Mouse (Mus musculus) limb, embryonic 12.5 days (tissue): ENCODE results near the gene C1s1. TPM values are rescaled to one million over a fixed set of nuclear protein-coding genes. Genes with fewer than 3 reads are reported as not detected.
"Not testable (repeated sequence)": the region's sequence is repeated elsewhere in the genome, so short reads cannot be mapped to it uniquely, and the experiment has no call there.

Experiments
- ATAC-seq: fragments of 200-750 bp; cut with Nextera tagmentation; 2 replicates; pipeline ENCODE4 v1.8.0; 2017; ENCODE audit warnings: low read depth, moderate TSS enrichment; ENCODE audit not compliant: insufficient number of reproducible peaks, insufficient read depth, low FRiP score, low TSS enrichment
- H3K27ac ChIP-seq: fragments of 300-500 bp; sonication (generic); 2 replicates; pipeline ENCODE4 v1.5.1; 2016; ENCODE audit warnings: mild to moderate bottlenecking, moderate library complexity
- H3K27me3 ChIP-seq: fragments of 300-500 bp; sonication (generic); 2 replicates; pipeline ENCODE4 v1.6.1; 2016; ENCODE audit warnings: mild to moderate bottlenecking, moderate library complexity
- H3K36me3 ChIP-seq: fragments of 300-500 bp; sonication (generic); 2 replicates; pipeline ENCODE4 v1.6.1; 2016; ENCODE audit warnings: mild to moderate bottlenecking, moderate library complexity
- H3K4me1 ChIP-seq: fragments of 300-500 bp; sonication (generic); replicated peaks from 2 replicates; pipeline ENCODE4 v1.6.1; 2016
- H3K4me2 ChIP-seq: fragments of 300-500 bp; sonication (generic); 2 replicates; pipeline ENCODE4 v1.6.1; 2016; ENCODE audit warnings: mild to moderate bottlenecking, moderate library complexity
- H3K4me3 ChIP-seq: fragments of 300-500 bp; sonication (generic); replicated peaks from 2 replicates; pipeline ENCODE4 v1.5.1; 2016; ENCODE audit warnings: mild to moderate bottlenecking
- H3K9ac ChIP-seq: fragments of 300-500 bp; sonication (generic); replicated peaks from 2 replicates; pipeline ENCODE4 v1.6.1; 2016; ENCODE audit warnings: mild to moderate bottlenecking, moderate library complexity
- H3K9me3 ChIP-seq: fragments of 300-500 bp; sonication (generic); 2 replicates; pipeline ENCODE4 v1.6.1; 2016; ENCODE audit warnings: mild to moderate bottlenecking, moderate library complexity
- WGBS: fragments of 180-500 bp; shearing (Covaris S2); methylation state at CpG from one replicate; pipeline ENCODE4 v1.1.7; 2016; 5-methylcytosine and 5-hydroxymethylcytosine counted together
- polyA plus RNA-seq: library from polyadenylated mRNA; unstranded; fragments of >200 nt; fragmentation: Nextera tagmentation; extraction: Ambion mirVana; gene quantifications from 2 replicates; pipeline ENCODE4 v1.2.1, GENCODE M21; 2016

Gene C1s1
- polyA plus RNA-seq, 1 experiment from 2014 or later, result 0.85 TPM

DNA sequence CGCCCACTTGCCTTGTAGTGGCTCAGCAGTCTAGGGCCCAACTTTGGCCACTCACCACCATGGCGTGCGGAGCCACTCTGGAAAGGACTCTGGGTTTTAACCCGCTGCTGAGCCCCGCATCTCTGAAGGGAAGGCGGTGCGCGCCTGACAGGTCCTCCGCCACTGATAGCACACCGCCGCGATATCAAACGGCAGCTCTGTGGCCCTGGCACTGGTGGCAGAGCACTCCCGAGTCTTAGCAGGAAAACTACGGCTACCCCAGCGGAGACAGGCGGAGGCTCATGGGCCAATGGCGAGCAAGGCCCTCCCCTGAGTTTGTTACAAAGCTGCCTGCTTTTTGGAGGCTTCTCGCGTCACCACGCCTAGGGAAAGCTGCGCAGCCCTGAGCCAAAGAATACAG, 10.6 kb upstream of the C1s1 start:
- 71% methylated on average over 22 of the region's 22 CpGs for WGBS
- no peaks in the 10 kb centered on the region for H3K4me1 ChIP-seq
- ATAC-seq, result no peak
- H3K4me3 ChIP-seq, result no peak overlapping the region
- H3K4me2 ChIP-seq, result no peak overlapping the region
- H3K27me3 ChIP-seq, result no peaks in the 10 kb centered on the region
- peak overlapping the region; percentile 69 for H3K27ac ChIP-seq
- H3K9me3 ChIP-seq, result peaks cover 18% of the 10 kb centered on the region; the same call in 1 of the 2 replicates
- H3K36me3 ChIP-seq, result no peaks in the 10 kb centered on the region
- H3K9ac ChIP-seq, result no peak overlapping the region

DNA sequence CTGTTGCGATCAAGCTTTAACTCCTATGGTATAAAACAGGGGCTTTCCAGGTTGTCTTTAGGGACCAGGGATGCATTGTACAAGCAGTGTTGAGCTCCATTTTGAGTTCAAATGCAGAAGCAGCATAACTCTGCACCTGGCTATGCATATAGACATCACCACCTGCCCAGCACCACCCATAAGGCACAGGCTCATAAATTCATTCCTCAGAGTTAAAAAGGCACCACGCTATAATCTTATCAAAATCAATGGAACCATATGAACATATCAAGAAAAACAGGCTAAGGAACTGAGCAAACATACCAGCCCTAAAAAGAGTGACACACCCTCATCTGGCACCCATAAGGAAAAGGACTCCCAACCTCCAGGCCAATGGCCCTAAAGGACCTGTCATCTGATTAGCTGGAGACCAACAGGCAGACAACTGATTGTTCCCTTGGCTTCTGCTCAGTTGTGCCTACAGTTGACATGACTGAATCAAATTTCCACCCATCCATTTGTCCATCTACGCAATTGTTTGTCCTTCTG, 6.9 kb upstream of the C1s1 start:
- no peak overlapping the region for H3K27ac ChIP-seq
- 89% methylated on average over 3 of the region's 3 CpGs for WGBS
- H3K36me3 ChIP-seq, result no peaks in the 10 kb centered on the region
- no peak for ATAC-seq
- no peak overlapping the region for H3K9ac ChIP-seq
- no peak overlapping the region for H3K4me3 ChIP-seq
- H3K4me1 ChIP-seq, result no peaks in the 10 kb centered on the region
- H3K4me2 ChIP-seq, result no peak overlapping the region
- H3K9me3 ChIP-seq, result peaks cover 18% of the 10 kb centered on the region; the same call in 1 of the 2 replicates
- no peaks in the 10 kb centered on the region for H3K27me3 ChIP-seq

DNA sequence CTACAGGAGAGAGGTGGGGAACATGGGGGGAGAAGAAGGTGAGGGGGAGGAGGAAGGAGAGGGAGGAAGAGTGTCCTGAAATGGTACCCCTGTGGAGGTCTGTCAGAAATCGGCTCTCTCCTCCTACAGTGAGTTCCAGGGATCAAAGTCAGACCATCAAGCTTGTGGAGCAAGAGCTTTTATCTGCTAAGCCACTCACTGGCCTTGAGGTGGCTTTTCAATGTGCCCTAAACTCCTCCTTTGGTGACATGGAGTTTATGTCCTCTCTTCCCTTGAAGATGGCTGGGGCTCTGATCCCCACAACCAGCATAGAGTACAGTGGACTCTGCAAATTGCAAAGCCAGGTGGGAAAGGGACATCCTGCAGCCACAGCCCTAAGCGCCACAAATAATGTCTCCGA, 5.8 kb upstream of the C1s1 start:
- H3K9ac ChIP-seq, H3K4me2 ChIP-seq, H3K27ac ChIP-seq, ATAC-seq, H3K27me3 ChIP-seq, H3K36me3 ChIP-seq, H3K4me3 ChIP-seq, H3K4me1 ChIP-seq: not testable (repeated sequence)
- 97% methylated on average over 3 of the region's 3 CpGs for WGBS
- peaks cover 17% of the 10 kb centered on the region; the same call in 1 of the 2 replicates for H3K9me3 ChIP-seq

GRCm38 (mm10) chr6:124545425-124545824, 3.3 kb upstream of the C1s1 start:
- no peak overlapping the region for H3K4me3 ChIP-seq
- H3K27ac ChIP-seq, result no peak overlapping the region
- no peaks in the 10 kb centered on the region for H3K36me3 ChIP-seq
- H3K9me3 ChIP-seq, result peaks cover 8% of the 10 kb centered on the region; the same call in 1 of the 2 replicates
- 83% methylated on average over 2 of the region's 2 CpGs for WGBS
- H3K4me2 ChIP-seq, result no peak overlapping the region
- H3K9ac ChIP-seq, result no peak overlapping the region
- H3K27me3 ChIP-seq, result no peaks in the 10 kb centered on the region
- no peaks in the 10 kb centered on the region for H3K4me1 ChIP-seq
- no peak for ATAC-seq

DNA sequence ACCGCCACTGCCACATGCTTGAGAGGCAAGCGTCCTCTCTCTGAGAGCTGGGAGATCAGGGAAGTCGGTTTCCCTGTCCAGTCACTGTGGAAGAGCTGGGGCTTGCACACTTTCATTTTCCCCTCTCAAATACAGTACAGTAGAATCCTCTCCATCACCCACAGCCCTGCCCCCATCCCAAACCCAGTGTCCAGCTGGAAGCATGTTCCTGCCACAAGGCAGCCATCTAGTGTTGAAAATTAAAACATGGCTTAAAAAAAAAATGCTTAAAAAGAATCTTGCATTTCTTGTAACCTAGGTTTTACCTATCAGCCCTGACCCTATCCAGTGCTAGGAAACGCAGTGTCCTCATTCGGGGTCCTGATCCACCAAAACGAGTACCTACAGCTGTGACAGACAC, 2.3 kb upstream of the C1s1 start:
- H3K9me3 ChIP-seq, result no peaks in the 10 kb centered on the region
- H3K4me3 ChIP-seq, result no peak overlapping the region
- H3K4me2 ChIP-seq, result no peak overlapping the region
- no peak overlapping the region for H3K27ac ChIP-seq
- H3K9ac ChIP-seq, result no peak overlapping the region
- H3K4me1 ChIP-seq, result no peaks in the 10 kb centered on the region
- H3K27me3 ChIP-seq, result no peaks in the 10 kb centered on the region
- H3K36me3 ChIP-seq, result no peaks in the 10 kb centered on the region
- 85% methylated on average over 6 of the region's 6 CpGs for WGBS
- ATAC-seq, result no peak

DNA sequence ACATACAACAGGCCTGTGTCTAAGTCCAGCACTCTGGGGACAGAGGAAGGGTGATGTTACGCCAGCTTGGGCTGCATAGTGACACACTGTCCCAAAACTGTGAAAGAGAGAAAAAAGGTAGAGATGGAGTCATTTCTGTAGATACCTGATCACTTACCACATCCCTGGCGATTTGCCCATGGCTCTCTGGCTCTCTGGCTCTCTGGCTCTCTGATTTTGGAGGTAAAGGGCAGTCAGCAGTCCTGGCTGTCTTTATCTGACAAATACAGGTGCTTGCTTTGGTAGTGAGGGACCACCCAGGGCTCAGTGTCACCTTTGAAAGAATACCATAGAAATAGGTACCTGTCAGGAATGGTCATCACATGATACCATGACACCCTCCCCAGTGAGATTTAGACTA, 983 bp downstream of the C1s1 start:
- not testable (repeated sequence) for H3K36me3 ChIP-seq, H3K4me1 ChIP-seq, H3K27ac ChIP-seq, H3K27me3 ChIP-seq, H3K9ac ChIP-seq, H3K9me3 ChIP-seq, H3K4me2 ChIP-seq, H3K4me3 ChIP-seq, ATAC-seq
- 80% methylated on average over 2 of the region's 2 CpGs for WGBS

- H3K36me3 ChIP-seq, H3K27ac ChIP-seq, H3K4me2 ChIP-seq, H3K4me3 ChIP-seq, H3K9ac ChIP-seq, H3K9me3 ChIP-seq, H3K4me1 ChIP-seq, ATAC-seq, H3K27me3 ChIP-seq: not testable (repeated sequence)
- WGBS, result 84% methylated on average over 8 of the region's 8 CpGs
Observed at GRCm38 (mm10) chr6:124536125-124536829, 5.9 kb downstream of the C1s1 start.

DNA sequence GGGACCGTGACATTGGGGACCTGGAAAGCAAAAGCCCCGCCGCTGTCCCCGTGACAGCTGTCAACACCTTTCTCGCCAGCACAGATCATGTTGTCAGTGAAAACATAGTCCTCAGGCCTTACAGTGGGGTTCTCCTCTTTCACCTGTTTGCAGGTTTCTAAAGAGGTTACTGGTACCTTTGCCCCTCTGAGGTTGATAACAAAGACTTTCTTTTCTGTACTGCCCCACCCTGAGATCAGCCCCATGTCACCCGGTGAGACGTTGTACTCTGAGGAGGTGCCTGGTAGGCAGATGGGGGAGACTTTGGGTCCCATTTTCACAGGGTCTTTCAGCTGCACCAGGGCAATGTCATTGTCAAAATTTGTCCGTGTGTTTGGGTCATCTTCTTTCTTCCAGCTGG, 11.1 kb downstream of the C1s1 start:
- no peak overlapping the region for H3K27ac ChIP-seq
- H3K4me3 ChIP-seq, result no peak overlapping the region
- H3K27me3 ChIP-seq, result no peaks in the 10 kb centered on the region
- H3K36me3 ChIP-seq, result no peaks in the 10 kb centered on the region
- H3K4me2 ChIP-seq, result no peak overlapping the region
- no peaks in the 10 kb centered on the region for H3K4me1 ChIP-seq
- WGBS, result 89% methylated on average over 8 of the region's 8 CpGs
- no peak for ATAC-seq
- no peaks in the 10 kb centered on the region for H3K9me3 ChIP-seq
- no peak overlapping the region for H3K9ac ChIP-seq

- no peak overlapping the region for H3K4me2 ChIP-seq
- 77% methylated on average over 3 of the region's 3 CpGs for WGBS
- H3K27ac ChIP-seq, result no peak overlapping the region
- H3K27me3 ChIP-seq, result no peaks in the 10 kb centered on the region
- no peaks in the 10 kb centered on the region for H3K4me1 ChIP-seq
- H3K9me3 ChIP-seq, result no peaks in the 10 kb centered on the region
- ATAC-seq, result no peak
- H3K36me3 ChIP-seq, result no peaks in the 10 kb centered on the region
- no peak overlapping the region for H3K4me3 ChIP-seq
- no peak overlapping the region for H3K9ac ChIP-seq
Observed at GRCm38 (mm10) chr6:124527881-124528280, 14.3 kb downstream of the C1s1 start.

DNA sequence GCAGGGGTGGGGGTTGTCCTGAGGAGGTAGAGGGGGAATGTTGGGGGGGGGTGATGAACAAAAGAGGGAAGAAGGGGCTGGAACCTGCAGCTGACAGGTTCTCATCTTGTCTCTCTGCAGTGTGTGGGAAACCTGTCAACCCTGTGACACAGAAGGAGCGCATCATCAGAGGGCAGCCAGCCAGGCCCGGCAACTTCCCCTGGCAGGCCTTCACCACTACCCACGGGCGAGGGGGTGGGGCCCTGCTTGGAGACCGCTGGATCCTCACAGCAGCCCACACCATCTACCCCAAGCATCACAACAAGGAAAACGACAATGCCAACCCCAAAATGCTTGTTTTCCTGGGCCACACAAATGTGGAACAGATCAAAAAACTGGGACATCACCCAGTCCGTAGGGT, 20.1 kb downstream of the C1s1 start:
- not testable (repeated sequence) for ATAC-seq, H3K36me3 ChIP-seq, H3K9me3 ChIP-seq, H3K9ac ChIP-seq, H3K4me2 ChIP-seq, H3K4me3 ChIP-seq, H3K27me3 ChIP-seq, H3K27ac ChIP-seq, H3K4me1 ChIP-seq
- 83% methylated on average over 7 of the region's 7 CpGs for WGBS

DNA sequence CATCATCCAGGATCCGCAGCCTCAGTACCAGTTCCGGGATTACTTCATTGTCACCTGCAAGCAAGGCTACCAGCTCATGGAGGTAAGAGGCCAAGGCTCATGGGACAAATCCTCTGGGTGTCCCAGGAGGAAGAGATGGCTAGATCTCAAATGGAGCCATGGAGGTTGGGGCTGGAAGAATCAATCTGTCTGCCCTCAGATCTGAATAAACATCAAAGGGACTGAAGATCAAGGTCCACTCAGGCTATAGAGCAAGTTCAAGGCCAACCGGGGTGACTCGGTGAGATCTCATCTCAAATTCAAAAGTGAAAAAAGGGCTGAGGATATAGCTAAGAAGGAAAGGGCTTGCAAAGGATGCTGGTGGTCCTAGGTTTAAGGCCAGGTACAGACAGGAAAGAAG, 24.4 kb downstream of the C1s1 start:
- not testable (repeated sequence) for H3K9ac ChIP-seq, ATAC-seq, H3K9me3 ChIP-seq, H3K27me3 ChIP-seq, H3K27ac ChIP-seq, H3K4me2 ChIP-seq, H3K4me3 ChIP-seq, H3K4me1 ChIP-seq, H3K36me3 ChIP-seq
- 93% methylated on average over 4 of the region's 4 CpGs for WGBS

DNA sequence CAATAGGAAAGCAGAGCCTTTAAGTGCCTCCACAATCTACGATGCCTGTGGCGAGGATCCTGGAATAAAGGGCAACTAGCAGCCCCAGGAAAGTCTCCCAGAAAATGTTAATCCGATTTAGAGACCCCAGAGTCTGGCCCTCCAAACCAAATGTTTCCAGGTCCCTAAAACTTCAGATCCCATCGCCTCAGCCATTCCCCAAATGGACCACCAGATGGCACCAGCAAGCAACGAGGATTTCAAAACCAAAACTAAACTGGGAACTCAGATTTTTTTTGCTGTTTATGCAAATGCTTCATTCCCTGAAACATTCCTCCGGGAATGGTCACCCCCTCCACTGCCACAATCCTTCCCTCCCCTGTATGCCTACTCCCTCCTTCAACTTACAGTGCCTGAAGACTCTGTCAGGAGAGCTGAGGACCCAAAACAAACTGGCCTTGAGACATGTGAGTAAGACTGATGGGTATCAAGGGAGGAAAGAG, 29.8 kb downstream of the C1s1 start, which contains the start of gene C1ra:
TSS of gene C1ra (plus strand) at position 51 of the 482 bp plus-strand sequence.
- H3K4me2 ChIP-seq, result peak within 1 kb of the TSS; percentile 44
- H3K4me3 ChIP-seq, result no peak within 1 kb of the TSS
- no peaks in the 10 kb centered on the region for H3K9me3 ChIP-seq
- no peak within 1 kb of the TSS for H3K9ac ChIP-seq
- H3K27me3 ChIP-seq, result no peaks in the 10 kb centered on the region
- WGBS, result 11% methylated on average over 6 of the region's 6 CpGs
- no peak for ATAC-seq
- H3K4me1 ChIP-seq, result no peaks in the 10 kb centered on the region
- H3K36me3 ChIP-seq, result no peaks in the 10 kb centered on the region
- no peak within 1 kb of the TSS for H3K27ac ChIP-seq
